Mouse (Mus musculus): Measurements from ENCODE around the gene Hbp1.

GRCm38 (mm10) chr12:31882736-31883135, 67.6 kb downstream of the Hbp1 start:
- no peak for TF ChIP-seq CTCF (IDR thresholded peaks at IDR 0.05; ENCODE audit: borderline replicate concordance, insufficient read depth, low read depth, low read length)
- no peak for TF ChIP-seq POLR2A (IDR thresholded peaks at IDR 0.05; ENCODE audit: borderline replicate concordance, insufficient read depth, low read length)
